Mouse (Mus musculus): ENCODE measurements around the gene Ccni.

- TF ChIP-seq CTCF (IDR thresholded peaks at IDR 0.05; ENCODE audit: extremely low read depth, insufficient read length, insufficient replicate concordance, low read depth, low read length) (no peak), POLR2A (IDR thresholded peaks at IDR 0.05; ENCODE audit: low read depth, low read length) (no peak)
Measured at GRCm38 (mm10) chr5:93231721-93232120, 25.4 kb upstream of the Ccni start.
